Mouse (Mus musculus) liver, postnatal 0 days (tissue): ENCODE data around the gene Adh6b. TPM values are rescaled to one million over a fixed set of nuclear protein-coding genes. Genes with fewer than 3 reads are reported as not detected.

Experiments
- ATAC-seq: fragments of 200-750 bp; cut with Nextera tagmentation; 2 replicates; pipeline ENCODE4 v1.8.0; 2017; ENCODE audit warnings: mild to moderate bottlenecking, moderate library complexity
- DNase-seq: peaks from one replicate; pipeline ENCODE4 v3.0.0-alpha.2; 2016
- H3K27ac ChIP-seq: fragments of 300-500 bp; sonication (generic); 2 replicates; pipeline ENCODE4 v1.5.1; 2014; ENCODE audit warnings: antibody characterized with exemption, moderate library complexity, mild to moderate bottlenecking, low read depth
- H3K27me3 ChIP-seq: fragments of 300-500 bp; sonication (generic); 2 replicates; pipeline ENCODE4 v1.6.1; 2014; ENCODE audit warnings: low read length, control low read depth, mixed read lengths; ENCODE audit not compliant: insufficient read depth
- H3K36me3 ChIP-seq: fragments of 300-500 bp; sonication (generic); replicated peaks from 2 replicates; pipeline ENCODE4 v1.6.1; 2014; ENCODE audit warnings: mild to moderate bottlenecking, control low read depth, low read length, moderate library complexity, mixed read lengths; ENCODE audit not compliant: insufficient read depth
- H3K4me1 ChIP-seq: fragments of 300-500 bp; sonication (generic); 2 replicates; pipeline ENCODE4 v1.6.1; 2014; ENCODE audit warnings: antibody characterized with exemption, mild to moderate bottlenecking, control low read depth; ENCODE audit not compliant: insufficient read depth
- H3K4me2 ChIP-seq: fragments of 300-500 bp; sonication (generic); 2 replicates; pipeline ENCODE4 v1.6.1; 2014; ENCODE audit warnings: low read depth, mild to moderate bottlenecking, low read length, moderate library complexity, mixed read lengths
- H3K4me3 ChIP-seq: fragments of 300-500 bp; sonication (generic); 2 replicates; pipeline ENCODE4 v1.5.1; 2014; ENCODE audit warnings: low read depth, low read length
- H3K9ac ChIP-seq: fragments of 300-500 bp; sonication (generic); replicated peaks from 2 replicates; pipeline ENCODE4 v1.6.1; 2014; ENCODE audit warnings: mild to moderate bottlenecking, moderate library complexity
- H3K9me3 ChIP-seq: fragments of 300-500 bp; sonication (generic); 2 replicates; pipeline ENCODE4 v1.6.1; 2016; ENCODE audit warnings: mild to moderate bottlenecking, control low read depth, low read length, mixed read lengths
- CTCF ChIP-seq: sonication (generic); IDR thresholded peaks from 2 replicates; pipeline ENCODE4 v1.5.1; 2016; ENCODE audit warnings: antibody characterized with exemption, low read depth
- EP300 ChIP-seq: IDR thresholded peaks from 2 replicates; pipeline ENCODE4 v1.6.1; 2016; ENCODE audit warnings: antibody characterized with exemption, low read depth, mild to moderate bottlenecking
- WGBS: fragments of 180-500 bp; shearing (Covaris S2); extraction: QIAGEN DNeasy Blood & Tissue Kit; methylation state at CpG from one replicate; pipeline ENCODE4 v1.1.7; 2014; ENCODE audit not compliant: insufficient replicate concordance; 5-methylcytosine and 5-hydroxymethylcytosine counted together
- polyA plus RNA-seq: library from polyadenylated mRNA; unstranded; fragments of >200 nt; fragmentation: Nextera tagmentation; extraction: Ambion mirVana; gene quantifications from 2 replicates; pipeline ENCODE4 v1.2.1, GENCODE M21; 2015

The Adh6b gene
- polyA plus RNA-seq, 1 experiment from 2014 or later = 0.18 TPM

DNA sequence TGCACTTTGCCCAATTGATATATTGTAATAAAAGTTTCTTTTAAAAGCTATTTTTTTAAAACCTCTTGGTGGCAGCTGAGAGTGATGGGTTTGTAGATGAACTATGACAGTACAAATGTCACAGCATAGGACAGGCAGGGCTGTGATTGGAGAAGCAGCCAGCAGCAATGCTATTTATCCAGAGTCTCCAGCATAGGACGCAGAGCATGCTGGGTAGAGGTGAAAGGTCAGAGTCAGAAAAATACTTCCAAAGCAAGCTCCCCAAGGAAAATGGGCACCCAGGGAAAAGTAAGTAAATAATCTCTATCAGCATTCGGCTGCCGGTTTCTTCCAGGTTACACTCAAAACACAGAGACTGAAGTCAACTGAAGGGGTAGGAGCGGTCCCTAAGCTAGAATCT lies 32.3 kb downstream of the Adh6b start:
- Histone ChIP-seq H3K4me3 (no peak overlapping the region), H3K27ac (peak overlapping the region; percentile 18; the same call in 1 of the 2 replicates), H3K4me1 (peaks cover 3% of the 10 kb centered on the region), H3K9ac (no peak overlapping the region), H3K27me3 (no peaks in the 10 kb centered on the region), H3K4me2 (no peak overlapping the region), H3K9me3 (no peaks in the 10 kb centered on the region), H3K36me3 (no peaks in the 10 kb centered on the region)
- TF ChIP-seq EP300 (no peak), CTCF (no peak)
- DNase-seq (no peak), ATAC-seq (peak; percentile 78)
- WGBS = 63% methylated on average over 4 of the region's 4 CpGs

DNA sequence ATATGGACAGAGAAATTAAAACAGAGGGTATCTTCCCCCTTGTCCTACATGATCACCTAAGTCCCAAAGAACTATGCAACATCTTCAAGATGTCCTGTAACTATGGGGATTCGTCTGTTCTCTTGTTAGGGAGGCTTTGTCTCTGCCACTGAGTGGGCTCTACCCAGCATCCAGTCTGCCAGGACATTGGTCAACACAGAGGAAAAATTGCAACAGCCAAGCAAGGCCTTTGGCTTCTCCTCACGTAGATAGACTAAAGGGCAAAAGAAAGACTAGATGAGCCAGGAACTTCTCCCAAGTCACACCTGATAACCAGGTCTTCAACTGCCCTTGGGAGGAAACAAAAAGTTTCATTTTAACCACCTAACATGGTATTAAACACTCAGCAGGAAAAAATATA lies 33.6 kb downstream of the Adh6b start:
- no peaks in the 10 kb centered on the region for H3K36me3 ChIP-seq
- no peak overlapping the region for H3K4me2 ChIP-seq
- whole genome bisulfite sequencing = 40% methylated on average over 2 of the region's 2 CpGs
- H3K27ac ChIP-seq = peak overlapping the region; percentile 66
- peaks cover 3% of the 10 kb centered on the region for H3K4me1 ChIP-seq
- no peaks in the 10 kb centered on the region for H3K9me3 ChIP-seq
- H3K4me3 ChIP-seq = no peak overlapping the region
- DNase-seq = no peak
- H3K27me3 ChIP-seq = no peaks in the 10 kb centered on the region
- TF ChIP-seq CTCF = no peak
- TF ChIP-seq EP300 = peak; percentile 51
- no peak overlapping the region for H3K9ac ChIP-seq
- ATAC-seq = peak; percentile 64; the same call in 1 of the 2 replicates

DNA sequence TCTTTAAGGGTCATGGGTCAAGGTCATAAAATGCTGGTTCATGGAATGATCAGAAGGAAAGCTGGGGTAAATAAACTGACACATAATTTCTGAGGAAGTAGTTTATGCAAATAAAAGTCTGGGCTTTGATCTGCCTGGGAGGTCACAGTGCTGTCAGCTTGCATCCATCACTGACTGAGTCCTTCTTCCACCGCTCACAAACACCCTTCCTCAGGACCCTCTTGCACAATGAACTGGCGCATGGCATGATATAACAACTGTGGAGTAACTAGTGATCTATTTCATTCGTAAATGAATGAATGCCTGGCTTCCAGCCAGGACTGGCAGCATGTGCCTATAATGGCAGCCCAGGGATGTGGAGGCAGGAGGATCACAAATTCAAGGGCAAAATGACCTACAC lies 39.6 kb downstream of the Adh6b start:
- 39% methylated on average over 3 of the region's 3 CpGs for WGBS
- no peaks in the 10 kb centered on the region for H3K9me3 ChIP-seq
- ATAC-seq (peak; percentile 79), DNase-seq (peak; percentile 41)
- no peak overlapping the region for H3K4me2 ChIP-seq
- H3K4me3 ChIP-seq = no peak overlapping the region
- no peak overlapping the region for H3K9ac ChIP-seq
- no peak overlapping the region for H3K27ac ChIP-seq
- no peaks in the 10 kb centered on the region for H3K36me3 ChIP-seq
- TF ChIP-seq EP300 (no peak), CTCF (no peak)
- peaks cover 3% of the 10 kb centered on the region; the same call in 1 of the 2 replicates for H3K4me1 ChIP-seq
- no peaks in the 10 kb centered on the region for H3K27me3 ChIP-seq

DNA sequence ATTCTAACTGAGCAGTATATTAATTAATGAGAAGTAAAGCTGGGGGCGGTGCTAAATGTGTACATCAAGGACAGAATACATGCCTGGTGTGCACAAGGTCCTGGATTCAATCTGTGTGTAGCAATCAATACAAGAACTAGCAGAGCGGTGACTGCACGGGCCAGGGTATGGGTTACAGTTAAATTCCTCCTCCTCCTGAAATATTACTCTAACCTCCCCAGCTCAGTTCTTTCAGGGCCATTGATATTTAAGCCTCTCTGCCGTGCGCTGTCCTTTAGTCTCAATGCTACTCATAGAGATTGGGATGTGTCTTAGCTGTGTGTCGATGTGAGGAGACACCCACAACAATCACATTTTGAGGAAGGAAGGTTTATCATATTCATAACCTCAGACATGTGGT lies 45.6 kb downstream of the Adh6b start:
- Histone ChIP-seq H3K9me3 (no peaks in the 10 kb centered on the region), H3K4me2 (no peak overlapping the region), H3K4me3 (no peak overlapping the region), H3K27ac (no peak overlapping the region), H3K27me3 (no peaks in the 10 kb centered on the region), H3K9ac (no peak overlapping the region), H3K36me3 (no peaks in the 10 kb centered on the region), H3K4me1 (no peaks in the 10 kb centered on the region)
- no peak for ATAC-seq
- TF ChIP-seq CTCF = no peak
- WGBS = 79% methylated on average over 6 of the region's 6 CpGs
- DNase-seq = no peak

DNA sequence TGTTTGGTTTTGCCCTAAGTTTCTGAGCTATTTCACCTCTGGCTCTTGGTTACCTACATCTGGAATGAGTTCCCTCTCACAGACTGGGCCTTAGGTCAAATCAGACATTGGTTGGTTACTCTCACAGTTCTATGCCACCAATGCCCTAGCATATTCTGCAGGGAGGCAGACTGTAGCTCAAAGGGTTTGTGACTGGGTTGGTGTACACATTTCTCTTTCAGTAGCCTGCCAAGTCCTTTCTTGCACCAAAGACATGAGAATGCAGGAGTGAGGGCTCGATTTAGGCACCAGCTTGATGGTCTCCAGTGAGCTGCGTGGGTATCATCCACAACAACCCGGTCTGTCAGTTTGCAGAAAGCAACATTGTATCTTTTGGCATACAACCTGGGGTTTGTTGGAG lies 63.3 kb downstream of the Adh6b start:
- no peaks in the 10 kb centered on the region for H3K36me3 ChIP-seq
- no peak overlapping the region for H3K4me2 ChIP-seq
- H3K27me3 ChIP-seq = no peaks in the 10 kb centered on the region
- DNase-seq (no peak), ATAC-seq (no peak)
- no peaks in the 10 kb centered on the region for H3K4me1 ChIP-seq
- WGBS = 65% methylated on average over 3 of the region's 3 CpGs
- no peak overlapping the region for H3K4me3 ChIP-seq
- no peak for TF ChIP-seq EP300
- no peak for TF ChIP-seq CTCF
- H3K27ac ChIP-seq = no peak overlapping the region
- H3K9me3 ChIP-seq = no peaks in the 10 kb centered on the region
- H3K9ac ChIP-seq = no peak overlapping the region

DNA sequence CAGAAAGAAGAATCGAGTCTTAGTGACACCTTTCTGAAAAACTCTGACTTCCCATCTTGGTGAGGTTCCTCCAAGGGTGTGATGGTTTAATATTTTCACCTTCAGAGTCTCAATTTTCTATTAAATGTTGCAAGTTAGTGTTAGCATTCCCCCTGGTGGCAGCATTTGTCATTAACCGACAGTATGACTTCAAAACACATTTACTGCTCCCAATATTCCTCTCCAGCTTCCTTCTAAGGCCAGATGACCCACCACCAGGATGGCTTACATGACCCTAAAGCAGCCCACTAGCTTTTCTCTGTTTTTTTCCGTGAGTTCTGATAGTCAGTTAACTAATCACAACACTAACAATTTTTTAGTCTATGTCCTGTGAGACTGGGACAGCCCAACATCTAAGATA lies 63.8 kb downstream of the Adh6b start:
- no peak overlapping the region for H3K4me3 ChIP-seq
- ATAC-seq (no peak), DNase-seq (peak; percentile 50)
- WGBS = 24% methylated on average over 3 of the region's 3 CpGs
- no peaks in the 10 kb centered on the region for H3K27me3 ChIP-seq
- TF ChIP-seq CTCF = peak; percentile 65
- no peak for TF ChIP-seq EP300
- no peak overlapping the region for H3K9ac ChIP-seq
- H3K36me3 ChIP-seq = no peaks in the 10 kb centered on the region
- H3K4me1 ChIP-seq = no peaks in the 10 kb centered on the region
- no peak overlapping the region for H3K4me2 ChIP-seq
- H3K27ac ChIP-seq = no peak overlapping the region
- H3K9me3 ChIP-seq = no peaks in the 10 kb centered on the region

DNA sequence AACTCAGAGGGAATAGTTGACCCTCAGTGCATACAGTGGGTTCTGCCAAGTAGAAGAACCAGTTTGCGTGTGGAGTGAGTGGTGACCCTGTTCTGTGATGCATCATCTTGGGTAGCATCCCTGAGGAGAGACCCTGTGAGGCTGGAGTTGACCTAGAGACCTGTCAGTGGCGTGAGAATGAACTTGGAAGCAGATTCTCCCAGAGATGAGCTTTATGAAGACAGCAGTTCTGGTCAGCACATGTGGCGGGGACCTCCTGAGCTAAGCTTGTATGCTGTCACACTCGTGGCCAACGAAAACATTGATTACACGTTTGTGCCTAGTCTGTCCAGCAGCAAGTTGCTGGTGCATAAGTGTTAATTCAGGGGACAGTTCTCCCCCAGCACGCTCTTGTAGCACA lies 64.3 kb downstream of the Adh6b start:
- Histone ChIP-seq H3K4me2 (no peak overlapping the region), H3K27me3 (no peaks in the 10 kb centered on the region), H3K4me3 (no peak overlapping the region), H3K27ac (no peak overlapping the region), H3K4me1 (no peaks in the 10 kb centered on the region), H3K9me3 (no peaks in the 10 kb centered on the region), H3K36me3 (no peaks in the 10 kb centered on the region), H3K9ac (no peak overlapping the region)
- no peak for DNase-seq
- no peak for ATAC-seq
- 73% methylated on average over 7 of the region's 7 CpGs for WGBS
- TF ChIP-seq EP300 (no peak), CTCF (no peak)
